Mouse (Mus musculus) neural tube, embryonic 14.5 days (tissue): ENCODE results near the gene Gm21818. TPM values are rescaled to one million over a fixed set of nuclear protein-coding genes. Genes with fewer than 3 reads are reported as not detected.
"Not testable (repeated sequence)": the region's sequence is repeated elsewhere in the genome, so short reads cannot be mapped to it uniquely, and the experiment has no call there.

Experiments
- ATAC-seq: fragments of 200-750 bp; cut with Nextera tagmentation; 2 replicates; pipeline ENCODE4 v1.8.0; 2017; ENCODE audit warnings: low read depth, mild to moderate bottlenecking, moderate TSS enrichment, moderate library complexity
- H3K27ac ChIP-seq: fragments of 300-500 bp; sonication (generic); 2 replicates; pipeline ENCODE4 v1.5.1; 2014; ENCODE audit warnings: low read depth, mild to moderate bottlenecking, control low read depth, low read length, moderate library complexity, mixed read lengths
- H3K27me3 ChIP-seq: fragments of 300-500 bp; sonication (generic); 2 replicates; pipeline ENCODE4 v1.6.1; 2014; ENCODE audit warnings: low read length; ENCODE audit not compliant: control insufficient read depth, insufficient read depth
- H3K36me3 ChIP-seq: fragments of 300-500 bp; sonication (generic); 2 replicates; pipeline ENCODE4 v1.6.1; 2014; ENCODE audit warnings: low read length, mixed read lengths; ENCODE audit not compliant: control insufficient read depth, insufficient read depth
- H3K4me1 ChIP-seq: fragments of 300-500 bp; sonication (generic); 2 replicates; pipeline ENCODE4 v1.6.1; 2014; ENCODE audit warnings: low read length; ENCODE audit not compliant: control insufficient read depth, insufficient read depth
- H3K4me2 ChIP-seq: fragments of 300-500 bp; sonication (generic); 2 replicates; pipeline ENCODE4 v1.6.1; 2014; ENCODE audit warnings: mild to moderate bottlenecking, low read depth, low read length, control low read depth
- H3K4me3 ChIP-seq: fragments of 300-500 bp; sonication (generic); 2 replicates; pipeline ENCODE4 v1.5.1; 2014; ENCODE audit warnings: low read depth, low read length, control low read depth, mixed read lengths
- H3K9ac ChIP-seq: fragments of 300-500 bp; sonication (generic); replicated peaks from 2 replicates; pipeline ENCODE4 v1.6.1; 2014; ENCODE audit warnings: low read depth, mild to moderate bottlenecking, control low read depth, low read length, mixed read lengths
- H3K9me3 ChIP-seq: fragments of 300-500 bp; sonication (generic); 2 replicates; pipeline ENCODE4 v1.6.1; 2016; ENCODE audit warnings: low read length; ENCODE audit not compliant: control insufficient read depth
- WGBS: fragments of 180-500 bp; shearing (Covaris S2); extraction: QIAGEN DNeasy Blood & Tissue Kit; methylation state at CpG from one replicate; pipeline ENCODE4 v1.1.7; 2014; 5-methylcytosine and 5-hydroxymethylcytosine counted together
- polyA plus RNA-seq: library from polyadenylated mRNA; unstranded; fragments of >200 nt; fragmentation: Nextera tagmentation; extraction: Ambion mirVana; gene quantifications from 2 replicates; pipeline ENCODE4 v1.2.1, GENCODE M21; 2014

The Gm21818 gene
- polyA plus RNA-seq, 1 experiment from 2014 or later = not detected

DNA sequence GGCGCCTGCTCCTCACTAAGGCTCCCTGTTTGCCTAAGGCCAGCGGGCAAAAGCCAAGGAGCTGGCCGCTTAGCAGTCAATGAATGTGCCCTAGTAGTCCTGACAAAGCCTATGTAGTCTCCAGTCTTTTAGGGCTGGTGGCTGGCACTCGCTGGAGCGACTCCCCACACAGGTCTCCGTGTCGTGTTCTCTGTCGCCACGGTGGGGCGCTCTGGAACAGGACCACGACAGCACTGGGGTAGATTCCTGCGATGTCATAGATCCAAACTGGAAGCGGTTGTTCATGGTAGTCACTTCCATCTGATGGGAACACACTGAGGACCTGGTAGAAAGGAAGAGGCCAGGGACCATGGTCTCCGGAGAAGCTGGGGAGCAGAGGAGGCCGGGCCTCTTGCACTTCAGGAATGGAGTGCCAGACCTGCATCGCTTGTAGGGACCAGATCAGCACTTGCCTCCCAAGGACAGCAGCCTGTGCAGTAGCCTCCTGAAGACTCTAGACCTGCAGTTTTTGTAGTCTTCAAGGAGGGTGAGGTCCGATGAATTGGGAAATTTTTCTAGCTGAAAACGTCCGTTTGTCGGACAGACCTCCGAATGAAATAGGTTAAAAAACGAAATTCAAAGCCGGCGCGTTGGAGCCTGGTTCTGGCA lies 50.9 kb downstream of the Gm21818 start:
- not testable (repeated sequence) for H3K36me3 ChIP-seq, ATAC-seq, H3K9ac ChIP-seq, H3K4me1 ChIP-seq, H3K9me3 ChIP-seq, H3K4me3 ChIP-seq, H3K4me2 ChIP-seq, H3K27ac ChIP-seq, H3K27me3 ChIP-seq
- WGBS = 95% methylated on average over 16 of the region's 25 CpGs

Other genes with a start within 250 kb of the Gm21818 start
- gene Gm21761, start 243.2 kb upstream of the Gm21818 start, polyA plus RNA-seq = not detected in 2 replicates
- not detected in 2 replicates for gene B020031M17Rik, start 221.6 kb upstream of the Gm21818 start, polyA plus RNA-seq
- not detected in 2 replicates for gene Gm36079, start 145.4 kb upstream of the Gm21818 start, polyA plus RNA-seq
- not detected in 2 replicates for gene Gm21188, start 120.2 kb upstream of the Gm21818 start, polyA plus RNA-seq
- not detected in 2 replicates for gene Gm20767, start 32.2 kb upstream of the Gm21818 start, polyA plus RNA-seq
- not detected in 2 replicates for gene Gm21762, start 43.5 kb downstream of the Gm21818 start, polyA plus RNA-seq
- not detected in 2 replicates for gene Gm21731, start 66.7 kb downstream of the Gm21818 start, polyA plus RNA-seq
- gene AF067061, start 90.7 kb downstream of the Gm21818 start, polyA plus RNA-seq = not detected in 2 replicates
- gene BC147527, start 128.0 kb downstream of the Gm21818 start, polyA plus RNA-seq = 0.27 TPM in 1 of 2 replicates, not detected in the other
- gene Tcstv3, start 144.4 kb downstream of the Gm21818 start, polyA plus RNA-seq = not detected in 2 replicates